Mouse (Mus musculus): ENCODE measurements around the gene AY761185. TPM values are rescaled to one million over a fixed set of nuclear protein-coding genes. Genes with fewer than 3 reads are reported as not detected.
"Not testable (repeated sequence)": the region's sequence is repeated elsewhere in the genome, so short reads cannot be mapped to it uniquely, and the experiment has no call there.

AY761185 gene
- not detected in 2 replicates for polyA plus RNA-seq (2014; fragmentation: Nextera tagmentation; extraction: Ambion mirVana)

- Histone ChIP-seq H3K9ac (ENCODE audit: low read length) (no peak within 1 kb of the TSS), H3K4me3 (ENCODE audit: low read depth, low read length) (no peak within 1 kb of the TSS), H3K27me3 (ENCODE audit: control insufficient read depth, insufficient read depth, low read length) (no peaks in the 10 kb centered on the region), H3K4me2 (ENCODE audit: low read depth, low read length, severe bottlenecking) (no peak within 1 kb of the TSS), H3K9me3 (ENCODE audit: control insufficient read depth, low read length) (peaks cover 5% of the 10 kb centered on the region; the same call in 1 of the 2 replicates), H3K36me3 (ENCODE audit: control insufficient read depth, insufficient read depth, low read length) (no peaks in the 10 kb centered on the region), H3K4me1 (replicated peaks; ENCODE audit: control insufficient read depth, insufficient read depth, low read length) (no peaks in the 10 kb centered on the region), H3K27ac (ENCODE audit: low read depth, low read length) (no peak within 1 kb of the TSS)
- DNase-seq (ENCODE audit: low spot score) = no peak
- 73% methylated on average over 3 of the region's 3 CpGs for WGBS
- ATAC-seq (replicated peaks; ENCODE audit: low FRiP score) = no peak
These were observed at the start of gene AY761185 for GRCm38 (mm10) chr8:20944610-20945009. TSS of gene AY761185 (minus strand) at chr8:20944710.

DNA sequence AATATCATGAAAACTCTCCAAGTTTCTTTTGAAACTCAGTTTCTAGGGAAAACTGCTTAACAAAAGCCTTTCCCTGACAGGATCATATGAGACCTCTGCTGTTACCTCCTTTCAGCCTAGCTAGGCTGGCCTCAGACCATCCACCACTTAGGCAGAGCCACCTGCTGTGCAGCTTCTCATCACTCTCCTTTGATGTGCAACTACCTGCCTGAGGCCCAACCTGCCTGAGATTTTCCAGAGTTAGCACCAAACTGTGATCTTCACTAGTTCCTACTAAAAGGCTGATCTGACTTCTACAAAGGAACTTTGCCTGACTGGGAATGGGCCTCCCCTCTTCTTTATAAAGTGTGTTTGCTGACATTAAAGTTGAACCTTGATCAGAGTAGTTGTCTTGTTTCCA lies 49.5 kb upstream of the AY761185 start:
- not testable (repeated sequence) for H3K4me1 ChIP-seq (replicated peaks; ENCODE audit: control insufficient read depth, insufficient read depth, low read length); DNase-seq (ENCODE audit: low spot score); H3K4me2 ChIP-seq (ENCODE audit: low read depth, low read length, severe bottlenecking); H3K27ac ChIP-seq (ENCODE audit: low read depth, low read length); H3K36me3 ChIP-seq (ENCODE audit: control insufficient read depth, insufficient read depth, low read length); H3K27me3 ChIP-seq (ENCODE audit: control insufficient read depth, insufficient read depth, low read length); ATAC-seq (replicated peaks; ENCODE audit: low FRiP score); H3K9ac ChIP-seq (ENCODE audit: low read length); H3K9me3 ChIP-seq (ENCODE audit: control insufficient read depth, low read length); H3K4me3 ChIP-seq (ENCODE audit: low read depth, low read length)

GRCm38 (mm10) chr8:20979846-20980245 lies 35.3 kb upstream of the AY761185 start:
- Histone ChIP-seq H3K27me3 (ENCODE audit: control insufficient read depth, insufficient read depth, low read length) (no peaks in the 10 kb centered on the region), H3K36me3 (ENCODE audit: control insufficient read depth, insufficient read depth, low read length) (no peaks in the 10 kb centered on the region), H3K9ac (ENCODE audit: low read length) (no peak overlapping the region), H3K27ac (ENCODE audit: low read depth, low read length) (no peak overlapping the region), H3K4me2 (ENCODE audit: low read depth, low read length, severe bottlenecking) (no peak overlapping the region), H3K4me1 (replicated peaks; ENCODE audit: control insufficient read depth, insufficient read depth, low read length) (no peaks in the 10 kb centered on the region), H3K9me3 (ENCODE audit: control insufficient read depth, low read length) (no peaks in the 10 kb centered on the region; the same call in 1 of the 2 replicates), H3K4me3 (ENCODE audit: low read depth, low read length) (no peak overlapping the region)
- 28% methylated on average over 1 of the region's 1 CpGs for WGBS
- no peak for DNase-seq (ENCODE audit: low spot score)
- ATAC-seq (replicated peaks; ENCODE audit: low FRiP score) = no peak

GRCm38 (mm10) chr8:20964531-20964930 lies 20.0 kb upstream of the AY761185 start:
- Histone ChIP-seq H3K9ac (ENCODE audit: low read length) (no peak overlapping the region), H3K9me3 (ENCODE audit: control insufficient read depth, low read length) (peaks cover 3% of the 10 kb centered on the region; the same call in 1 of the 2 replicates), H3K27me3 (ENCODE audit: control insufficient read depth, insufficient read depth, low read length) (no peaks in the 10 kb centered on the region), H3K4me1 (replicated peaks; ENCODE audit: control insufficient read depth, insufficient read depth, low read length) (no peaks in the 10 kb centered on the region), H3K4me3 (ENCODE audit: low read depth, low read length) (no peak overlapping the region), H3K27ac (ENCODE audit: low read depth, low read length) (no peak overlapping the region), H3K36me3 (ENCODE audit: control insufficient read depth, insufficient read depth, low read length) (no peaks in the 10 kb centered on the region), H3K4me2 (ENCODE audit: low read depth, low read length, severe bottlenecking) (no peak overlapping the region)
- DNase-seq (ENCODE audit: low spot score) = no peak
- WGBS = 79% methylated on average over 2 of the region's 2 CpGs
- ATAC-seq (replicated peaks; ENCODE audit: low FRiP score) = no peak

- H3K9me3 ChIP-seq (ENCODE audit: control insufficient read depth, low read length) = peaks cover 2% of the 10 kb centered on the region; the same call in 1 of the 2 replicates
- H3K4me2 ChIP-seq (ENCODE audit: low read depth, low read length, severe bottlenecking) = no peak within 1 kb of the TSS
- H3K27me3 ChIP-seq (ENCODE audit: control insufficient read depth, insufficient read depth, low read length) = no peaks in the 10 kb centered on the region
- H3K9ac ChIP-seq (ENCODE audit: low read length) = no peak within 1 kb of the TSS
- WGBS = 82% methylated on average over 3 of the region's 3 CpGs
- no peaks in the 10 kb centered on the region for H3K36me3 ChIP-seq (ENCODE audit: control insufficient read depth, insufficient read depth, low read length)
- DNase-seq (ENCODE audit: low spot score) = no peak
- no peak within 1 kb of the TSS for H3K4me3 ChIP-seq (ENCODE audit: low read depth, low read length)
- H3K4me1 ChIP-seq (replicated peaks; ENCODE audit: control insufficient read depth, insufficient read depth, low read length) = no peaks in the 10 kb centered on the region
- no peak for ATAC-seq (replicated peaks; ENCODE audit: low FRiP score)
- H3K27ac ChIP-seq (ENCODE audit: low read depth, low read length) = no peak within 1 kb of the TSS
These were observed 22.5 kb downstream of the AY761185 start, which contains the start of gene Gm6040 for GRCm38 (mm10) chr8:20921971-20922370. TSS of gene Gm6040 (minus strand) at chr8:20922071.

DNA sequence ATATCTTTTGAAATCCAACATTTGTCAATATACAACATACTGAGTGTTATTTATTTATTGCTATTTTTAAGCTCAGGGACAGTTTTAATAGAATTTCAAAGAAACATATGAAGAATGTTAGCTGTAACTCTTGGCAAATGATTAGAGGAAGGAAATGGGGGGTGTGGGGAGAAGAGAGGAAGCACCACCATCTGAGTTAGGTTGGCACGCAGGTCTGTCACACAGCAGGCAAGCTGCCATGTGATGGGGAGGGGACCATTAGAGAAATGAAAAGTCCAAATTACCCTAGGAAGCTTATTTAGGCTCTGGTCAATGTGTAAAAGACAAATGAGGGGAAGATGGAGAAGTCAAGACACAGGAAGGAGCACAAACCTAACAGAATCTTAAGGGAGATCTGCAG lies 32.2 kb downstream of the AY761185 start:
- Histone ChIP-seq H3K9ac (ENCODE audit: low read length) (no peak overlapping the region), H3K36me3 (ENCODE audit: control insufficient read depth, insufficient read depth, low read length) (no peaks in the 10 kb centered on the region), H3K27ac (ENCODE audit: low read depth, low read length) (no peak overlapping the region), H3K9me3 (ENCODE audit: control insufficient read depth, low read length) (peaks cover 13% of the 10 kb centered on the region; the same call in 1 of the 2 replicates), H3K27me3 (ENCODE audit: control insufficient read depth, insufficient read depth, low read length) (no peaks in the 10 kb centered on the region), H3K4me1 (replicated peaks; ENCODE audit: control insufficient read depth, insufficient read depth, low read length) (no peaks in the 10 kb centered on the region), H3K4me2 (ENCODE audit: low read depth, low read length, severe bottlenecking) (no peak overlapping the region), H3K4me3 (ENCODE audit: low read depth, low read length) (no peak overlapping the region)
- DNase-seq (ENCODE audit: low spot score) = no peak
- 83% methylated on average over 1 of the region's 1 CpGs for WGBS
- ATAC-seq (replicated peaks; ENCODE audit: low FRiP score) = no peak

- ATAC-seq (replicated peaks; ENCODE audit: low FRiP score) (no peak), DNase-seq (ENCODE audit: low spot score) (no peak)
- H3K36me3 ChIP-seq (ENCODE audit: control insufficient read depth, insufficient read depth, low read length) = no peaks in the 10 kb centered on the region
- 69% methylated on average over 2 of the region's 2 CpGs for WGBS
- H3K27ac ChIP-seq (ENCODE audit: low read depth, low read length) = no peak overlapping the region
- H3K4me2 ChIP-seq (ENCODE audit: low read depth, low read length, severe bottlenecking) = no peak overlapping the region
- no peak overlapping the region for H3K9ac ChIP-seq (ENCODE audit: low read length)
- H3K9me3 ChIP-seq (ENCODE audit: control insufficient read depth, low read length) = peaks cover 10% of the 10 kb centered on the region; the same call in 1 of the 2 replicates
- no peak overlapping the region for H3K4me3 ChIP-seq (ENCODE audit: low read depth, low read length)
- H3K4me1 ChIP-seq (replicated peaks; ENCODE audit: control insufficient read depth, insufficient read depth, low read length) = no peaks in the 10 kb centered on the region
- no peaks in the 10 kb centered on the region for H3K27me3 ChIP-seq (ENCODE audit: control insufficient read depth, insufficient read depth, low read length)
These were observed 36.3 kb downstream of the AY761185 start for GRCm38 (mm10) chr8:20908256-20908655.

DNA sequence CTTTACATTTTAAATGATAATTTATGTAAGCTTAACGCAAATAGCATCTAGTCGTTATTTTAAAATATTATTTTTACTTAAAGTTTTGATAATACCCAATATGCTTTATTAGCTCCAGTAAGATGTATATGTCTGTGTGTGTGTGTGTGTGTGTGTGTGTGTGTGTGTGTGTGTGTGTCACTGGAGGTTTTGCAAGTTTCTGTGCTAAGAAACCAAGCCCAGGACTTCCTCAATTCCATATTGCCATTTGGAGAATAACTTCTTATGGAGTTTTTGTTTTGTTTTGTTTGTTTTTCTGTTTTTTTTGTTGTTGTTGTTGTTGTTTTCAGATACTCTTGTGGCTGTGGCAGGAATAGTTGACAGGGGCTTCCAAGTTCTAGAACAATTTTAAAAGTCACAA lies 37.4 kb downstream of the AY761185 start:
- Histone ChIP-seq H3K36me3 (ENCODE audit: control insufficient read depth, insufficient read depth, low read length) (no peaks in the 10 kb centered on the region), H3K4me1 (replicated peaks; ENCODE audit: control insufficient read depth, insufficient read depth, low read length) (no peaks in the 10 kb centered on the region), H3K9me3 (ENCODE audit: control insufficient read depth, low read length) (peaks cover 10% of the 10 kb centered on the region; the same call in 1 of the 2 replicates), H3K4me3 (ENCODE audit: low read depth, low read length) (no peak overlapping the region), H3K27ac (ENCODE audit: low read depth, low read length) (no peak overlapping the region), H3K27me3 (ENCODE audit: control insufficient read depth, insufficient read depth, low read length) (no peaks in the 10 kb centered on the region), H3K9ac (ENCODE audit: low read length) (no peak overlapping the region), H3K4me2 (ENCODE audit: low read depth, low read length, severe bottlenecking) (no peak overlapping the region)
- 82% methylated on average over 2 of the region's 2 CpGs for WGBS
- DNase-seq (ENCODE audit: low spot score) (no peak), ATAC-seq (replicated peaks; ENCODE audit: low FRiP score) (no peak)

- no peaks in the 10 kb centered on the region for H3K27me3 ChIP-seq (ENCODE audit: control insufficient read depth, insufficient read depth, low read length)
- no peak within 1 kb of the TSS for H3K9ac ChIP-seq (ENCODE audit: low read length)
- H3K4me2 ChIP-seq (ENCODE audit: low read depth, low read length, severe bottlenecking) = no peak within 1 kb of the TSS
- no peak within 1 kb of the TSS for H3K4me3 ChIP-seq (ENCODE audit: low read depth, low read length)
- ATAC-seq (replicated peaks; ENCODE audit: low FRiP score) = no peak
- DNase-seq (ENCODE audit: low spot score) = no peak
- WGBS = 47% methylated on average over 2 of the region's 2 CpGs
- no peaks in the 10 kb centered on the region for H3K4me1 ChIP-seq (replicated peaks; ENCODE audit: control insufficient read depth, insufficient read depth, low read length)
- H3K36me3 ChIP-seq (ENCODE audit: control insufficient read depth, insufficient read depth, low read length) = no peaks in the 10 kb centered on the region
- H3K9me3 ChIP-seq (ENCODE audit: control insufficient read depth, low read length) = peaks cover 12% of the 10 kb centered on the region; the same call in 1 of the 2 replicates
- no peak within 1 kb of the TSS for H3K27ac ChIP-seq (ENCODE audit: low read depth, low read length)
These were observed 42.0 kb downstream of the AY761185 start, which contains the start of gene Gm15056 for GRCm38 (mm10) chr8:20902527-20902926. TSS of gene Gm15056 (minus strand) at chr8:20902627.

All from forebrain, embryonic 11.5 days (tissue).